In the genomic region with DNA sequence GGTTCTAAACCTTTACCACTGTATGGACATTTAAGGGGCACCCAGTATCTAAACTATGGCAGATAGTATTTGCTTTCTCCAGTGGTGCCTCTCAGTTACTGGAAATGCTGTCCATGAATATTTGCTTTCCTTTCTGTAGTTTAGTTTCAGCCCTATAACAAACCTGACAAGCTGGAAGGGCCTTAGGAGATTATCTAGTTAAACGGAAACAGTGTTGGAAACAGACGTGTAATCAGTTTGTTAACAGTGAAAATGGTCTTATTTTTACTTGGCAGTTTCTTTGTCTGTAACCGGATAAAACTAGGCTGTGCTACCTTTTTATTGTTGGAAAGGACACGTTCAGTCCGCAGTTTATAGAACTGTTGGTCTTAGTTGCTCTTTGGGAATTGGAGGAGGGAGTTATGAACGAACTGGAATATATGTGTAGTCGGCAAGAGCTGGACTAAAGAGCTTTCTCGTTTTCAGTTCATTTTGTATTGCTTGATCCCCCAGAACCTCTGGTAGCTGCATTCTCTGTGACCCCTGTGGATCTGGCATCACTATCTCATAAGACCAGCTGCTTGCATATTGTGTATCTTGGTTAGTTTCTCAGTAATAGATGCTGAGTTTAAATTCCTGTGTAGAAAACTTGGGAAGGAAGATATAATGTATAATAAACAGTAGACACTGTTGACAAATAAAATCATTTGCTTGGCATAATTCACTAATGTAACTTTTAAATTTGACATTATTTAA, we compare ENCODE assay signal across 22 mouse cellular contexts.
DNase-seq lines count a peak whose midpoint lies in the region; ATAC-seq and TF ChIP-seq lines count a peak whose summit lies in the region.
"Had no signal": no experiment of that assay in that cellular context is flagged by ENCODE, and none has a peak within 500 bp of the region (broad histone marks: within the 10 kb centered on the region; RNA-seq: fewer than 3 reads in every experiment).

No protein-coding gene starts in this region.

- H3K36me3 ChIP-seq in liver, embryonic 14.5 days (replicated peaks; ENCODE audit: control insufficient read depth, insufficient read depth, low read depth), result no peaks in the 10 kb centered on the region
- H3K36me3 ChIP-seq: embryonic facial prominence, embryonic 10.5 days; forebrain, embryonic 15.5 days; heart, embryonic 15.5 days; intestine, embryonic 15.5 days had no signal

- peak; percentile 56; the same call in 1 of the 2 replicates for TF ChIP-seq EP300 in liver, embryonic 14.5 days (IDR thresholded peaks at IDR 0.05; ENCODE audit: low read depth)

- H3K4me1 ChIP-seq in liver, embryonic 14.5 days (replicated peaks; ENCODE audit: control insufficient read depth in 2 of 2, insufficient read depth in 2 of 2, low read length in 1 of 2), result peaks cover 13 to 15% of the 10 kb centered on the region in 2 experiments
- H3K4me1 ChIP-seq: embryonic facial prominence, embryonic 10.5 days; forebrain, embryonic 15.5 days; heart, embryonic 15.5 days; hindbrain, embryonic 13.5 days; intestine, embryonic 15.5 days had no signal

- WGBS in liver, embryonic 14.5 days (ENCODE audit: insufficient replicate concordance), result 40% methylated on average over 8 of the region's 8 CpGs

- peak overlapping the region; percentile 50 for H3K4me2 ChIP-seq in liver, embryonic 14.5 days (ENCODE audit: low read depth)
- H3K4me2 ChIP-seq: forebrain, embryonic 15.5 days; heart, embryonic 11.5 days; heart, embryonic 15.5 days; hindbrain, embryonic 13.5 days; intestine, embryonic 15.5 days had no signal

- peak overlapping the region; percentile 29 for H3K9ac ChIP-seq in liver, embryonic 14.5 days (replicated peaks)
- H3K9ac ChIP-seq: forebrain, embryonic 15.5 days; heart, embryonic 15.5 days; hindbrain, embryonic 13.5 days; intestine, embryonic 15.5 days had no signal

- no peaks in the 10 kb centered on the region for H3K9me3 ChIP-seq in liver, embryonic 14.5 days (ENCODE audit: control insufficient read depth, low read length)
- H3K9me3 ChIP-seq: embryonic facial prominence, embryonic 10.5 days; forebrain, embryonic 15.5 days; heart, embryonic 15.5 days; hindbrain, embryonic 13.5 days; intestine, embryonic 15.5 days had no signal

- H3K27ac ChIP-seq in liver, embryonic 14.5 days, result peak overlapping the region; percentile 52
- H3K27ac ChIP-seq: embryonic facial prominence, embryonic 10.5 days; forebrain, embryonic 15.5 days; heart, embryonic 15.5 days; hindbrain, embryonic 13.5 days; hindbrain, postnatal 0 days; intestine, embryonic 15.5 days had no signal

- DNase-seq in MEL-GATA-1-ER (ENCODE audit: extremely low read depth, low read depth), result peak; percentile 61
- peak; percentile 49 for DNase-seq in c-Kit-positive CD71-positive TER-119-positive erythroid progenitor cells, embryonic 14.5 days (ENCODE audit: low spot score)
- DNase-seq in liver, embryonic 14.5 days (ENCODE audit: low read depth in 3 of 3, low spot score in 3 of 3), result peak in 1 of 3 experiments; percentile 32
- DNase-seq in embryo, embryonic 10.5 days (ENCODE audit: low spot score), result no peak
- no peak for DNase-seq in B cell, adult 2 months
- no peak for DNase-seq in adrenal gland, adult 2 months
- DNase-seq: adrenal gland, adult 8-10 months; adrenal gland, postnatal 36 days; cerebellum, adult 18-20 months; cerebellum, adult 9-11 months; cerebellum, postnatal 36 days; gastrocnemius, postnatal 36 days; heart, adult 18-20 months; heart, postnatal 14 days had no signal

- TF ChIP-seq CTCF in liver, embryonic 14.5 days (IDR thresholded peaks at IDR 0.05; ENCODE audit: low read depth), result no peak

- no peak overlapping the region for H3K4me3 ChIP-seq in liver, embryonic 14.5 days (ENCODE audit: insufficient read depth in 1 of 2, low read depth in 2 of 2, low read length in 2 of 2)
- H3K4me3 ChIP-seq: embryonic facial prominence, embryonic 10.5 days; forebrain, embryonic 15.5 days; heart, embryonic 15.5 days; hindbrain, embryonic 13.5 days; intestine, embryonic 15.5 days had no signal

- H3K27me3 ChIP-seq in liver, embryonic 14.5 days (ENCODE audit: control insufficient read depth, insufficient read depth, low read length), result no peaks in the 10 kb centered on the region
- H3K27me3 ChIP-seq: forebrain, embryonic 15.5 days; heart, embryonic 15.5 days; hindbrain, embryonic 13.5 days; intestine, embryonic 15.5 days had no signal

- peak; percentile 50; the same call in 1 of the 2 replicates for ATAC-seq in liver, embryonic 14.5 days (ENCODE audit: insufficient read depth)
- ATAC-seq: CD4-positive, CD25-positive, alpha-beta regulatory T cell, adult 4 months; forebrain, embryonic 15.5 days; hindbrain, postnatal 0 days; intestine, embryonic 15.5 days had no signal

Comparison
In these comparisons a context has a peak if more than half of its experiments do, and no peak if none do; other contexts are left out.
1. DNase-seq: peak in MEL-GATA-1-ER (single experiment) and c-Kit-positive CD71-positive TER-119-positive erythroid progenitor cells, embryonic 14.5 days (single experiment); none in embryo, embryonic 10.5 days (single experiment), B cell, adult 2 months (0 of 2) and adrenal gland, adult 2 months (single experiment).